Mouse (Mus musculus): Measurements from ENCODE around the gene Gm6465.
"Not testable (repeated sequence)": the region's sequence is repeated elsewhere in the genome, so short reads cannot be mapped to it uniquely, and the experiment has no call there.

Gm6465 gene

GRCm38 (mm10) chr5:11845239-11845638 is at the start of gene Gm6465:
Gene Gm6465, plus strand, starts transcription at chr5:11845539.
- in situ Hi-C loops (cut with MboI, MseI), result not testable (repeated sequence)

- in situ Hi-C loops (cut with MboI, MseI), result not testable (repeated sequence)
Observed at GRCm38 (mm10) chr5:11845824-11846223, 485 bp downstream of the Gm6465 start.

GRCm38 (mm10) chr5:11857909-11858308 is 12.6 kb downstream of the Gm6465 start:
- in situ Hi-C loops (cut with MboI, MseI), result loop anchor here (10.0 kb wide), 1 partner anchor 723 kb away; no protein-coding TSS in a partner anchor

All from T-helper 1 cell (primary cell).